Mouse (Mus musculus): ENCODE measurements at regions not wholly inside any gene's neighbourhood (a gene's known extent, or its start where the extent isn't known, plus 50 kb on each side); places are given as distances from the start of the nearest gene placed in this dataset.

DNA sequence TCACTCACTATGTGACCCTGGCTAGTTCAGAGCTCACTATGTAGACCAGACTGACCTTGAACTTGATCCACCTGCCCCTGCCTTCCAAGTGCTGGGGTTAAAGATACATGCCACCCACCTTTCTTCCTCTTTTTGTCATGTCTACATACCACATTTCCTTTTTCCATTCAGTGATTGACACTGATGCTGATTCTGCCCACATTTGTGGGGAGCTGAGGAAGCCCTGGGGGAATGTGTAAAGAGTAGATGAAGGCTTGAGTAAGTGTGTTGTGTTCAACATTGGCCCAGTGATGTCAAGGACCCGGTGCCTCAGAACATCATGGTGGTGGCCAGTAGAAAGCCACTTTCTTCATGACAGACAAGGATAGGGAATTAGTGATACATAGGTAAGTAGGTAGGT, 201.3 kb downstream of the Rpap3 start:
- DNase-seq (ENCODE audit: low spot score) (no peak), ATAC-seq (replicated peaks; ENCODE audit: low FRiP score) (no peak)
- Histone ChIP-seq H3K9me3 (ENCODE audit: control insufficient read depth, low read length) (no peaks in the 10 kb centered on the region), H3K4me1 (replicated peaks; ENCODE audit: control insufficient read depth, insufficient read depth, low read length) (no peaks in the 10 kb centered on the region), H3K36me3 (ENCODE audit: control insufficient read depth, insufficient read depth, low read length) (no peaks in the 10 kb centered on the region), H3K4me2 (no peak overlapping the region), H3K9ac (ENCODE audit: low read depth, low read length) (no peak overlapping the region), H3K27ac (ENCODE audit: low read depth, low read length) (no peak overlapping the region), H3K4me3 (ENCODE audit: low read depth, low read length) (no peak overlapping the region), H3K27me3 (replicated peaks; ENCODE audit: control insufficient read depth, insufficient read depth, low read length) (no peaks in the 10 kb centered on the region)
- WGBS: 57% methylated on average over 1 of the region's 1 CpGs

- Histone ChIP-seq H3K9ac (ENCODE audit: low read depth, low read length) (no peak overlapping the region), H3K27me3 (replicated peaks; ENCODE audit: control insufficient read depth, insufficient read depth, low read length) (no peaks in the 10 kb centered on the region), H3K9me3 (ENCODE audit: control insufficient read depth, low read length) (no peaks in the 10 kb centered on the region), H3K36me3 (ENCODE audit: control insufficient read depth, insufficient read depth, low read length) (no peaks in the 10 kb centered on the region), H3K4me2 (no peak overlapping the region), H3K4me1 (replicated peaks; ENCODE audit: control insufficient read depth, insufficient read depth, low read length) (no peaks in the 10 kb centered on the region), H3K27ac (ENCODE audit: low read depth, low read length) (no peak overlapping the region), H3K4me3 (ENCODE audit: low read depth, low read length) (no peak overlapping the region)
- WGBS: 86% methylated on average over 7 of the region's 7 CpGs
- DNase-seq (ENCODE audit: low spot score) (no peak), ATAC-seq (replicated peaks; ENCODE audit: low FRiP score) (no peak)
Measured at GRCm38 (mm10) chr15:97502056-97502455, 203.6 kb downstream of the Rpap3 start.

- ATAC-seq (replicated peaks; ENCODE audit: low FRiP score) (no peak), DNase-seq (ENCODE audit: low spot score) (no peak)
- Histone ChIP-seq H3K27ac (ENCODE audit: low read depth, low read length) (no peak overlapping the region), H3K9me3 (ENCODE audit: control insufficient read depth, low read length) (no peaks in the 10 kb centered on the region), H3K27me3 (replicated peaks; ENCODE audit: control insufficient read depth, insufficient read depth, low read length) (no peaks in the 10 kb centered on the region), H3K4me2 (no peak overlapping the region), H3K4me1 (replicated peaks; ENCODE audit: control insufficient read depth, insufficient read depth, low read length) (no peaks in the 10 kb centered on the region), H3K36me3 (ENCODE audit: control insufficient read depth, insufficient read depth, low read length) (no peaks in the 10 kb centered on the region), H3K9ac (ENCODE audit: low read depth, low read length) (no peak overlapping the region), H3K4me3 (ENCODE audit: low read depth, low read length) (no peak overlapping the region)
- 82% methylated on average over 9 of the region's 9 CpGs for WGBS
Measured at GRCm38 (mm10) chr15:97501420-97501819, 204.2 kb downstream of the Rpap3 start.

GRCm38 (mm10) chr15:97499821-97500385, 205.7 kb downstream of the Rpap3 start:
- H3K27ac ChIP-seq (ENCODE audit: low read depth, low read length): no peak overlapping the region
- no peak overlapping the region for H3K4me2 ChIP-seq
- no peak overlapping the region for H3K4me3 ChIP-seq (ENCODE audit: low read depth, low read length)
- no peaks in the 10 kb centered on the region for H3K36me3 ChIP-seq (ENCODE audit: control insufficient read depth, insufficient read depth, low read length)
- H3K27me3 ChIP-seq (replicated peaks; ENCODE audit: control insufficient read depth, insufficient read depth, low read length): no peaks in the 10 kb centered on the region
- no peak for DNase-seq (ENCODE audit: low spot score)
- H3K9me3 ChIP-seq (ENCODE audit: control insufficient read depth, low read length): 0 out of 2 replicates have a peak, but pooled peaks cover 4% of the 10 kb centered on the region
- ATAC-seq (replicated peaks; ENCODE audit: low FRiP score): no peak
- 77% methylated on average over 4 of the region's 4 CpGs for WGBS
- H3K4me1 ChIP-seq (replicated peaks; ENCODE audit: control insufficient read depth, insufficient read depth, low read length): no peaks in the 10 kb centered on the region
- H3K9ac ChIP-seq (ENCODE audit: low read depth, low read length): no peak overlapping the region

DNA sequence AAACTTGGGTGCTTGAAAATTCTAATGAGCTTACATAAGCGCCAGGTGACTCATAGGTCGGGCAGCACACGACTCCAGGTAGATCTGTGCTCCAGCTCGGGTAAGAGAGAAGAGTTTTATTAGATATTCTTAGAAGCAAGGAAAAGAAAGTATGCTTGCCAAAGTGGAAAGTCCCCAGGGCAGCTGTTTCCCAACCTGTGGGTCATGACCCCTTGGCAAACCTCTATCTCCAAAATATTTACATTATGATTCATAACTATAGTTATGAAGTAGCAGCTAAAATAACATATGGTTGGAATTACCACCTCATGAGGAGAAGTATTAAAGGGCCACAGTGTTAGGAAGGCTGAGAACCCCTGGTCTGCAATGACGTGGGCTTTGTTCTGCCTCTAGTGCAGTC, 206.4 kb downstream of the Rpap3 start:
- DNase-seq (ENCODE audit: low spot score) (no peak), ATAC-seq (replicated peaks; ENCODE audit: low FRiP score) (no peak)
- H3K27ac ChIP-seq (ENCODE audit: low read depth, low read length): no peak overlapping the region
- H3K4me2 ChIP-seq: no peak overlapping the region
- no peaks in the 10 kb centered on the region for H3K27me3 ChIP-seq (replicated peaks; ENCODE audit: control insufficient read depth, insufficient read depth, low read length)
- no peak overlapping the region for H3K4me3 ChIP-seq (ENCODE audit: low read depth, low read length)
- H3K9me3 ChIP-seq (ENCODE audit: control insufficient read depth, low read length): 0 out of 2 replicates have a peak, but pooled peaks cover 4% of the 10 kb centered on the region
- H3K9ac ChIP-seq (ENCODE audit: low read depth, low read length): no peak overlapping the region
- no peaks in the 10 kb centered on the region for H3K36me3 ChIP-seq (ENCODE audit: control insufficient read depth, insufficient read depth, low read length)
- 82% methylated on average over 5 of the region's 5 CpGs for WGBS
- H3K4me1 ChIP-seq (replicated peaks; ENCODE audit: control insufficient read depth, insufficient read depth, low read length): no peaks in the 10 kb centered on the region

GRCm38 (mm10) chr15:97498375-97498774, 207.2 kb downstream of the Rpap3 start:
- Histone ChIP-seq H3K36me3 (ENCODE audit: control insufficient read depth, insufficient read depth, low read length) (no peaks in the 10 kb centered on the region), H3K9ac (ENCODE audit: low read depth, low read length) (no peak overlapping the region), H3K27ac (ENCODE audit: low read depth, low read length) (no peak overlapping the region), H3K4me3 (ENCODE audit: low read depth, low read length) (no peak overlapping the region), H3K4me2 (no peak overlapping the region), H3K4me1 (replicated peaks; ENCODE audit: control insufficient read depth, insufficient read depth, low read length) (no peaks in the 10 kb centered on the region), H3K27me3 (replicated peaks; ENCODE audit: control insufficient read depth, insufficient read depth, low read length) (no peaks in the 10 kb centered on the region), H3K9me3 (ENCODE audit: control insufficient read depth, low read length) (0 out of 2 replicates have a peak, but pooled peaks cover 4% of the 10 kb centered on the region)
- DNase-seq (ENCODE audit: low spot score) (no peak), ATAC-seq (replicated peaks; ENCODE audit: low FRiP score) (no peak)
- 83% methylated on average over 3 of the region's 3 CpGs for WGBS

DNA sequence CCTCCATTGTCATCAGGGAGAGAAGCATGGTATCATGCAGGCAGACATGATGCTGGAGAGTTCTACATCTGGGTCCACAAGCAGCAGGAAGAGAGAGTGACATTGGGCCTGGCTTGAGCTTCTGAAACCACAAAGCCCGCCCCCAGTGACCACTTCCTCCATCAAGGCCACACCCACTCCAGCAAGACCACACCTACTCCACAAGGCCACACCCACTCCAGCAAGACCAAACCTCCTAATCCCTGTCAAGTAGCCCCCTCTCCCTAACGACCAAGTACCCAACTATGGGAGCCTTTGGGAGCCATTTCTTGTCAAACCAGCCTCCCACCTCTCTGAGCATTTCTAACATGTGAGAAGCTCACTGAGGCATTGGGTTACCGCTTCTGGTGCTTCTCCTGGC, 209.6 kb downstream of the Rpap3 start:
- Histone ChIP-seq H3K4me3 (ENCODE audit: low read depth, low read length) (no peak overlapping the region), H3K36me3 (ENCODE audit: control insufficient read depth, insufficient read depth, low read length) (no peaks in the 10 kb centered on the region), H3K27me3 (replicated peaks; ENCODE audit: control insufficient read depth, insufficient read depth, low read length) (no peaks in the 10 kb centered on the region), H3K27ac (ENCODE audit: low read depth, low read length) (no peak overlapping the region), H3K4me1 (replicated peaks; ENCODE audit: control insufficient read depth, insufficient read depth, low read length) (no peaks in the 10 kb centered on the region), H3K4me2 (no peak overlapping the region), H3K9ac (ENCODE audit: low read depth, low read length) (no peak overlapping the region), H3K9me3 (ENCODE audit: control insufficient read depth, low read length) (0 out of 2 replicates have a peak, but pooled peaks cover 4% of the 10 kb centered on the region)
- no peak for DNase-seq (ENCODE audit: low spot score)
- no peak for ATAC-seq (replicated peaks; ENCODE audit: low FRiP score)
- 81% methylated on average over 3 of the region's 3 CpGs for WGBS

DNA sequence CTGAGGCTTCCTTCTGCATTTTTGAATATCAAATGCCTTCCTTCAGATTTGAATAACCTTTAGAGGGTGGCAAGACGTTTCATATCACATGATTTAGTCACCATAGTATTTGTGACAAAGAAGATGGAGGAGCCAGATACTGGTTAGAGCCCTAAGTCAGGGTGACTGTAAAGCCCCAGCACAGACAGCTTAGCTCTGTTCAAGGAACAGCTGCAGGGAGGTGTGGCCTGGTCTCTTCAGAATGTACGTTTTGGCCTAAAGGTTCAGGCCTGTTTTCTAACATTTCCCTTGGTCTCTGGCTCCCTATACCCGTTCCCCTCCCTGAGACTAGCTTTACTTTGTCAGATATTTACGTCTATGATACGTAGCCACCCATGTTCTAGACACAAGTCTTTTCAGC, 212.3 kb downstream of the Rpap3 start:
- 82% methylated on average over 5 of the region's 5 CpGs for WGBS
- no peak overlapping the region for H3K4me3 ChIP-seq (ENCODE audit: low read depth, low read length)

GRCm38 (mm10) chr15:97491796-97492195, 213.8 kb downstream of the Rpap3 start:
- no peak for DNase-seq (ENCODE audit: low spot score)
- no peak overlapping the region for H3K9ac ChIP-seq (ENCODE audit: low read depth, low read length)
- 74% methylated on average over 7 of the region's 7 CpGs for WGBS
- H3K4me3 ChIP-seq (ENCODE audit: low read depth, low read length): no peak overlapping the region
- no peak overlapping the region for H3K4me2 ChIP-seq
- H3K4me1 ChIP-seq (replicated peaks; ENCODE audit: control insufficient read depth, insufficient read depth, low read length): no peaks in the 10 kb centered on the region
- no peak for ATAC-seq (replicated peaks; ENCODE audit: low FRiP score)
- H3K9me3 ChIP-seq (ENCODE audit: control insufficient read depth, low read length): 0 out of 2 replicates have a peak, but pooled peaks cover 4% of the 10 kb centered on the region
- H3K27me3 ChIP-seq (replicated peaks; ENCODE audit: control insufficient read depth, insufficient read depth, low read length): no peaks in the 10 kb centered on the region
- no peaks in the 10 kb centered on the region for H3K36me3 ChIP-seq (ENCODE audit: control insufficient read depth, insufficient read depth, low read length)
- no peak overlapping the region for H3K27ac ChIP-seq (ENCODE audit: low read depth, low read length)

More for the DNA sequence above, 212.3 kb downstream of the Rpap3 start:
- Histone ChIP-seq H3K4me2 (no peak overlapping the region), H3K4me1 (replicated peaks; ENCODE audit: control insufficient read depth, insufficient read depth, low read length) (no peaks in the 10 kb centered on the region), H3K9me3 (ENCODE audit: control insufficient read depth, low read length) (0 out of 2 replicates have a peak, but pooled peaks cover 4% of the 10 kb centered on the region), H3K36me3 (ENCODE audit: control insufficient read depth, insufficient read depth, low read length) (no peaks in the 10 kb centered on the region), H3K27me3 (replicated peaks; ENCODE audit: control insufficient read depth, insufficient read depth, low read length) (no peaks in the 10 kb centered on the region), H3K9ac (ENCODE audit: low read depth, low read length) (no peak overlapping the region), H3K27ac (ENCODE audit: low read depth, low read length) (no peak overlapping the region)
- ATAC-seq (replicated peaks; ENCODE audit: low FRiP score) (no peak), DNase-seq (ENCODE audit: low spot score) (no peak)

All from liver, embryonic 11.5 days (tissue).